Mouse (Mus musculus) Patski (cell line): Measurements from ENCODE around the gene Eng. TPM values are rescaled to one million over a fixed set of nuclear protein-coding genes. Genes with fewer than 3 reads are reported as not detected.

Experiments
- ATAC-seq: fragments of 100-300 bp; one replicate; pipeline ENCODE4 v1.8.0; 2021
- CTCF ChIA-PET: fragments of 350-600 bp; sonication (Branson Sonifier 250); formaldehyde crosslinking; loops from one replicate; lab custom pipeline; 2022; ENCODE audit warnings: inconsistent platforms; lab: Charles Lee
- POLR2A ChIA-PET: fragments of 350-600 bp; sonication (Branson Sonifier 250); formaldehyde crosslinking; loops from one replicate; lab custom pipeline; 2022; ENCODE audit warnings: antibody characterized with exemption, inconsistent platforms; lab: Charles Lee
- DNase-seq: peaks from one replicate; pipeline ENCODE4 v3.0.0-alpha.2; 2011; ENCODE audit warnings: low read depth, low spot score
- H3K27me3 ChIP-seq: fragments of 371-371 bp; one replicate; pipeline ENCODE4 v1.5.1; 2021
- CTCF ChIP-seq: fragments of 100-300 bp; IDR thresholded peaks from one replicate; pipeline ENCODE4 v1.5.1; 2021
- in situ Hi-C: fragments of 300-500 bp; cut with MboI; formaldehyde crosslinking; loops from 3 replicates; pipeline ENCODE4 v1.11.1; 2018; ENCODE audit warnings: low pct_unique_long_range_greater_than_20kb, mixed read lengths
- polyA plus RNA-seq: library from polyadenylated mRNA; unstranded; gene quantifications from one replicate; pipeline ENCODE4 v1.2.3, GENCODE M21; 2021

Eng gene
- polyA plus RNA-seq, 1 experiment from 2014 or later: 1.5 TPM

DNA sequence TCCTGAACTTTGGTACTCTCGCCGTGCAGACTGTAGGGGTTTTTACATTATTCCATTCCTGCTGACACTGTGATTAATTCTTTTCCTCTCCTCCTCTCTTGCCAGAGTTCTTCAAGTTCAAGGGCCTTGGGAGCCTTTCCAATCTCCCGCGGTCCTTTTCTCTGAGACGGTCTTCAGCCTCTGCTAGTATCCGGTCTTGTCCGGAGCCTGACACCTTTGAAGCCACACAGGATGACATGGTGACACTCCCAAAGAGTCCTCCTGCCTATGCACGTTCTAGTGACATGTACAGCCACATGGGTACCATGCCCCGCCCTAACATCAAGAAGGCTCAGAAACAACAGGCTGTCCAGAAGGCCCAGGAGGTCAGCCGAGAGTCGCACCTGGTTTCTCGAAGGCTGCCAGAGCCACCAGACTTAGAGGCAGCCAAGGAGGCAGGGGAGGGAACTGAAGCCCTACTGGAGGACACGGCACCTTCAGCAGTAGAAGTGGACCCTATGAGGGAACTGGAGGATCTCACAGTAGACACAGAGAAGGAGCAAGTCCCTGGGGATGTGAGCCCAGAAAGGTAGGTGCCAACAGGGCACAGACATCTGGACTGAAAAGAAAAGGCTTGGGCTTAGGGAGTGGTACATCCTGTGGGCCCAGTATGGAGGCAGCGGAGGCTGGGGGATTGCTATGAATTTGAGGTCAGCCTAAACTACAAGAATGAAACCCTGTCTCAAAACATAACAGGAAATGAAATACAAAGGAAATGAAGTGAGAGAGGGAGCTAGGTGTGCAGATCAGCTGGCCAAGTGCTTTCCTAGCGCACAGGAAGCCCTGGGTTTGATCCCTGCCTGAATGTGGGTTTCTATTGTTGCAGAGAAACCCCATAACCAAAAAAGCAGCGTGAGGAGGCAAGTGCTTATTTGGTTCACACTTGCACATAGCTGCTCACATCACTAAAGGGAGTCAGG is 78.7 kb downstream of the Eng start:
- H3K27me3 ChIP-seq: no peaks in the 10 kb centered on the region
- TF ChIP-seq CTCF: no peak
- in situ Hi-C loops: no loop called here
- POLR2A ChIA-PET: no interaction called here
- CTCF ChIA-PET: no interaction called here
- DNase-seq (no peak), ATAC-seq (no peak)

DNA sequence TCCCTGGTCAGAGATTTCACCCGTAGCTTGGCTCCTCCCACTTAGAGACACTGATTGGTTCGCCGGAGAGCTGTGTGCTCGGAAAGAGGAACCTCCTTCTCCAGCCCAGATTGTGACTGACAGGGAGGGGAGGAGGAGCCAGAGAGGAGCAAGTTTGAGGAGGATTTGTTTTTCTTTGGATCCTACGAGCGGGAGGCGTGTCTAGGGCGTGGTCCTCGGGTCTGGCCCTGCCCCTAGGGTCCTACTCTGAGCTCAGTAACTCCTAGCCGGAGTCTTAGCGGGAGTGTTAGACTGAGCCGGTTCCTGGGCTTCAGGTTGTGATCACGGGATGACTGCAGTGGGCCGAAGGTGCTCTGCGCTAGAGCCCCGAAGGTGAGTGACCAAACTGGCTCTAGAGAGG is 81.0 kb downstream of the Eng start:
- H3K27me3 ChIP-seq: no peaks in the 10 kb centered on the region
- ATAC-seq (peak; percentile 79), DNase-seq (no peak)
- ChIA-PET POLR2A (interaction anchor here (0.6 kb wide), 1 partner anchor 318 kb away, joined by 3 read pairs; no protein-coding TSS in a partner anchor), CTCF (interaction anchor here (1.0 to 2.1 kb wide), 3 partner anchors 11 to 30 kb away, joined by 3 to 8 read pairs (median 4); partner anchors contain the start of gene Tor2a)
- TF ChIP-seq CTCF: no peak
- in situ Hi-C loops: no loop called here

DNA sequence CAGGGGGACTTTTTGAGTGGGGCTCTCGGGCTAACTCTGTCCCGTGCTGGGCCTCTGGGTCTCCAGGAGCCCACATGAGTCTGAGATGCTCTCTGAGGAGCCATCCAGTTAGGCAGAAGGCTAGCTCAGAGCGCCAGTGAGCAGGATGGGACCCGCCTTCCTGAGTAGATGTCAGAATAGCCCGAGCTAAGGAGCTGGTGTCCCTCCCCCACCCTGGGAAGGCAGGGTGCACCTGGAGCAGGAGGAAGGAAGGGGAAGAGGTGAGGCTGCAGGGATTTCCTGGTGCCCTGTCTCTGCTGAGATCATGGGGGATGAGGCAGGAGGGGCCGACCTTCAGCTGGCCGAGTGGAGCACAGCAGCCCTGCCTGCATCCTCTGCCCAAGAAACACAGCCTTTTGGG is 82.1 kb downstream of the Eng start:
- TF ChIP-seq CTCF: no peak
- POLR2A ChIA-PET: no interaction called here
- no peak for DNase-seq
- H3K27me3 ChIP-seq: no peaks in the 10 kb centered on the region
- CTCF ChIA-PET: interaction anchor here (1.0 to 2.1 kb wide), 3 partner anchors 12 to 29 kb away, joined by 3 to 8 read pairs (median 3); partner anchors contain the start of gene Tor2a
- in situ Hi-C loops: no loop called here
- ATAC-seq: no peak

DNA sequence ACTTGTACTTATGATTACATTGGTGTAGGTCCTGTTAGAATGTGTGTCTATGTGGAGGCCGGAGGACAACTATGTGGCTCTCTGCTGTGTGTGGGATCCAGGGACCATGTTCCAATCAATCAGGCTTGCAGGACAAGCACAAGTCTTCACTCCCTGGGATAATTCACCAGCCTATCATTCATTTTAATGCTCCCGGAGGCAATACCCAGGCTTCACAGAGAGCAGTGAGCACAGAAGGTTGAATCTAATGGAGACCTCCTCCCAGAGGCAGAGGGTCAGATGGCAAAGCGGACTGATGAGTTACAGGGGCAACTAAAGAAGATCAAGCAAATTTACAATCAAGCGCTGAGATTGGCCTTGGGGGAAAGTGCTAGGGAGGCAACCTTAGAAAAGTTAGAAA is 83.2 kb downstream of the Eng start:
- ChIA-PET CTCF (interaction anchor here (1.4 kb wide), 1 partner anchor 15 kb away, joined by 3 read pairs; no protein-coding TSS in a partner anchor), POLR2A (no interaction called here)
- DNase-seq: no peak
- no peak for ATAC-seq
- H3K27me3 ChIP-seq: no peaks in the 10 kb centered on the region
- in situ Hi-C loops: no loop called here
- no peak for TF ChIP-seq CTCF

DNA sequence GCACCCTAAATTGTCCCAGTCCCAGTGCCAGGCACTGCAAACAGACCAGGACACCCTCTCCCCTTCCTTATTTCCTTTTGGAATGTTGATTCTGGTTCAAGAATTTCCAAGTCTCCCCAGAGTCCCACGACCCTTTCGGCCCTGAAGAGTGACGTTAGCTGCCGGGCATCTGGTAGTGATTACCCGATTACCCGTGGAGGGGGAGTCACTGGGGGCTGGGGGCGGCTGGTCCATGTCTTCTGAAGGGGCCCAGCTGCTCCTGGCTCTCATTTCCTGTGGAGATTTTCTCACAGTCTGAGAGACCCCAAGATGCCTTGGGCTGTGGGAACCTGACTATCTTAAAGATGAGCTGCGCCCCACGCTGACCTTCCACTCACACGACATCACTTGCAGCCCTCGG is 84.5 kb downstream of the Eng start:
- in situ Hi-C loops: no loop called here
- H3K27me3 ChIP-seq: no peaks in the 10 kb centered on the region
- no peak for TF ChIP-seq CTCF
- ChIA-PET CTCF (interaction anchor here (1.0 to 2.0 kb wide), 3 partner anchors 14 to 26 kb away, joined by 4 to 5 read pairs (median 5); partner anchors contain the start of gene Tor2a), POLR2A (no interaction called here)
- ATAC-seq (no peak), DNase-seq (no peak)

DNA sequence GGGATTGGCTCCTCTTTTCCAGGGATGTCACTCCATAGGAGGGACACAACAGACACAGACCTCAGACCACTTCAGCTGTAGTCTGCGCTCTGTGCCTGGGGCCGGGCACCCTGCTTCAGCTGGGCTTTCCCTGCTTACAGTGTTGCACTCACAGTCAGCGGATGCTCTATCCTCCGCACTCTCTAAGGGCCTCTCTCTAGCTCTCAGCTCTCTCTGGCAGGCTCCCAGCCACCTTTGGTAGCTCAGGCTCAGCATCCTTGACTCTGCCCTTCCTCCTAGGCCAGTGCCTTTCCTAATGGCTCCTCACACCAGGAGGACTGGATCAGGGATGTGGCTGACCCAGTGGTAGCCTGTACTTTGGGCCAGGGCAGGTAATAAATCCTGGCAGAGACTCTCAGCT is 85.5 kb downstream of the Eng start:
- TF ChIP-seq CTCF: no peak
- ChIA-PET CTCF (interaction anchor here (1.8 to 2.0 kb wide), 2 partner anchors 15 to 17 kb away, joined by 5 read pairs; no protein-coding TSS in a partner anchor), POLR2A (interaction anchor here (0.6 kb wide), 1 partner anchor 60 kb away, joined by 3 read pairs; no protein-coding TSS in a partner anchor)
- DNase-seq (no peak), ATAC-seq (no peak)
- in situ Hi-C loops: no loop called here
- H3K27me3 ChIP-seq: no peaks in the 10 kb centered on the region

Other genes starting within 250 kb of the Eng start
- 5.9 TPM for gene Naif1, start 196.1 kb upstream of the Eng start, polyA plus RNA-seq
- gene Slc25a25, start 195.2 kb upstream of the Eng start, polyA plus RNA-seq: 18.5 TPM
- 11.8 TPM for gene Fam102a, start 111.3 kb upstream of the Eng start, polyA plus RNA-seq
- 59.3 TPM for gene Dpm2, start 75.7 kb upstream of the Eng start, polyA plus RNA-seq
- gene Pip5kl1, start 71.8 kb upstream of the Eng start, polyA plus RNA-seq: 0.47 TPM
- 0.08 TPM for gene 9430097D07Rik, start 70.9 kb upstream of the Eng start, polyA plus RNA-seq
- gene St6galnac4, start 59.5 kb upstream of the Eng start, polyA plus RNA-seq: 28.8 TPM
- 38.2 TPM for gene St6galnac6, start 46.9 kb upstream of the Eng start, polyA plus RNA-seq
- gene Ak1, start 24.8 kb upstream of the Eng start, polyA plus RNA-seq: 99.0 TPM
- 28.9 TPM for gene Fpgs, start 57.5 kb downstream of the Eng start, polyA plus RNA-seq
- 93.3 TPM for gene Cdk9, start 66.5 kb downstream of the Eng start, polyA plus RNA-seq
- 3.6 TPM for gene Sh2d3c, start 74.5 kb downstream of the Eng start, polyA plus RNA-seq
- gene 6330409D20Rik, start 94.4 kb downstream of the Eng start, polyA plus RNA-seq: not detected
- 66.0 TPM for gene Tor2a, start 110.6 kb downstream of the Eng start, polyA plus RNA-seq
- 2.8 TPM for gene Ttc16, start 129.0 kb downstream of the Eng start, polyA plus RNA-seq
- 19.5 TPM for gene Ptrh1, start 129.2 kb downstream of the Eng start, polyA plus RNA-seq
- gene Cfap157, start 137.8 kb downstream of the Eng start, polyA plus RNA-seq: 1.8 TPM
- gene Stxbp1, start 200.7 kb downstream of the Eng start, polyA plus RNA-seq: 30.1 TPM
- gene Fam129b, start 229.5 kb downstream of the Eng start, polyA plus RNA-seq: 170 TPM